ENCODE assay signal across 10 mouse cellular contexts in genomic region chr2:164979749-164980148, GRCm38 (mm10). TPM values are rescaled to one million over a fixed set of nuclear protein-coding genes. Genes with fewer than 3 reads are reported as not detected.
DNase-seq lines count a peak whose midpoint lies in the region; ATAC-seq and TF ChIP-seq lines count a peak whose summit lies in the region.
"Had no signal": no experiment of that assay in that cellular context is flagged by ENCODE, and none has a peak within 500 bp of the region (broad histone marks: within the 10 kb centered on the region; RNA-seq: fewer than 3 reads in every experiment).

No protein-coding gene starts in this region.

- TF ChIP-seq CTCF in liver, postnatal 0 days (IDR thresholded peaks at IDR 0.05; ENCODE audit: low read depth) = no peak

- no peak overlapping the region for H3K9ac ChIP-seq in hindbrain, embryonic 13.5 days
- no peak overlapping the region for H3K9ac ChIP-seq in liver, postnatal 0 days (replicated peaks)
- H3K9ac ChIP-seq: liver, embryonic 13.5 days; stomach, embryonic 15.5 days had no signal

- H3K4me2 ChIP-seq in hindbrain, embryonic 13.5 days = no peak overlapping the region
- no peak overlapping the region for H3K4me2 ChIP-seq in liver, postnatal 0 days (ENCODE audit: low read depth, low read length)
- H3K4me2 ChIP-seq: liver, embryonic 13.5 days; stomach, embryonic 15.5 days had no signal

- H3K27me3 ChIP-seq in hindbrain, embryonic 10.5 days (ENCODE audit: insufficient read depth, poor library complexity, severe bottlenecking) = peaks cover 16% of the 10 kb centered on the region
- H3K27me3 ChIP-seq in hindbrain, embryonic 13.5 days = 0 out of 2 replicates have a peak, but pooled peaks cover 8% of the 10 kb centered on the region
- H3K27me3 ChIP-seq in liver, postnatal 0 days (ENCODE audit: insufficient read depth, low read length) = no peaks in the 10 kb centered on the region

- TF ChIP-seq EP300 in liver, postnatal 0 days (IDR thresholded peaks at IDR 0.05; ENCODE audit: low read depth) = no peak

- H3K36me3 ChIP-seq in hindbrain, embryonic 10.5 days = 0 out of 2 replicates have a peak, but pooled peaks cover 3% of the 10 kb centered on the region
- peaks cover 24% of the 10 kb centered on the region for H3K36me3 ChIP-seq in hindbrain, embryonic 13.5 days
- no peaks in the 10 kb centered on the region for H3K36me3 ChIP-seq in liver, postnatal 0 days (replicated peaks; ENCODE audit: insufficient read depth, low read length)
- H3K36me3 ChIP-seq: liver, embryonic 13.5 days; stomach, embryonic 15.5 days had no signal

- no peak overlapping the region for H3K4me3 ChIP-seq in hindbrain, embryonic 10.5 days
- H3K4me3 ChIP-seq in hindbrain, embryonic 13.5 days = no peak overlapping the region
- no peak overlapping the region for H3K4me3 ChIP-seq in liver, postnatal 0 days (ENCODE audit: low read depth, low read length)
- H3K4me3 ChIP-seq: liver, embryonic 13.5 days; stomach, embryonic 15.5 days had no signal

- ATAC-seq in hindbrain, embryonic 13.5 days (ENCODE audit: low FRiP score) = no peak
- no peak for ATAC-seq in liver, postnatal 0 days

- no peaks in the 10 kb centered on the region for H3K9me3 ChIP-seq in hindbrain, embryonic 10.5 days
- no peaks in the 10 kb centered on the region for H3K9me3 ChIP-seq in hindbrain, embryonic 13.5 days
- H3K9me3 ChIP-seq in liver, postnatal 0 days (ENCODE audit: low read length) = no peaks in the 10 kb centered on the region
- H3K9me3 ChIP-seq: liver, embryonic 13.5 days; stomach, embryonic 15.5 days had no signal

- 27% methylated on average over 7 of the region's 7 CpGs for WGBS in hindbrain, embryonic 10.5 days
- WGBS in hindbrain, embryonic 13.5 days = 23% methylated on average over 7 of the region's 7 CpGs
- 26% methylated on average over 7 of the region's 7 CpGs for WGBS in liver, postnatal 0 days (ENCODE audit: insufficient replicate concordance)

- DNase-seq in hindbrain, embryonic 10.5 days (ENCODE audit: low spot score) = peak; percentile 58
- DNase-seq in CD4-positive helper T cell, adult 2 months (ENCODE audit: low read depth, low spot score) = peak; percentile 45
- DNase-seq in adrenal gland, postnatal 25 days = peak; percentile 60
- peak; percentile 65 for DNase-seq in liver, postnatal 0 days
- DNase-seq in right cerebral cortex, postnatal 14 days = no peak
- no peak for DNase-seq in layer of hippocampus, postnatal 36 days
- DNase-seq in cerebellum, adult 18-20 months = no peak
- DNase-seq: liver, embryonic 13.5 days had no signal

- H3K4me1 ChIP-seq in hindbrain, embryonic 10.5 days (replicated peaks) = peaks cover 19% of the 10 kb centered on the region
- H3K4me1 ChIP-seq in hindbrain, embryonic 13.5 days (replicated peaks) = peaks cover 24% of the 10 kb centered on the region
- H3K4me1 ChIP-seq in liver, postnatal 0 days (ENCODE audit: insufficient read depth) = no peaks in the 10 kb centered on the region
- H3K4me1 ChIP-seq: liver, embryonic 13.5 days; stomach, embryonic 15.5 days had no signal

- H3K27ac ChIP-seq in hindbrain, embryonic 10.5 days = no peak overlapping the region
- no peak overlapping the region for H3K27ac ChIP-seq in hindbrain, embryonic 13.5 days
- H3K27ac ChIP-seq in liver, postnatal 0 days (ENCODE audit: low read depth) = no peak overlapping the region
- H3K27ac ChIP-seq: liver, embryonic 13.5 days; stomach, embryonic 15.5 days had no signal

RNA-seq across cellular contexts. Expression of gene Slc12a5, which starts 19.1 kb away (rescaled TPM):
- polyA plus RNA-seq in hindbrain, embryonic 10.5 days (2016; fragmentation: Nextera tagmentation; extraction: Ambion mirVana) = 3.1 and 5.1 TPM in 2 replicates
- polyA plus RNA-seq in hindbrain, embryonic 13.5 days (2015; fragmentation: Nextera tagmentation; extraction: Ambion mirVana) = 21.4 and 22.1 TPM in 2 replicates
- 7.2 and 10.6 TPM in 2 replicates for total RNA-seq in adrenal gland, postnatal 25 days (2021)
- 0.39 and 0.60 TPM in 2 replicates for polyA plus RNA-seq in liver, postnatal 0 days (2015; fragmentation: Nextera tagmentation; extraction: Ambion mirVana)
- total RNA-seq in layer of hippocampus, postnatal 36 days (2021) = 100 to 1,000 TPM; 398 to 404 TPM

RNA-seq across cellular contexts. Expression of gene Mmp9, which starts 39.2 kb away (rescaled TPM):
- 0.56 and 1.2 TPM in 2 replicates for polyA plus RNA-seq in hindbrain, embryonic 10.5 days (2016; fragmentation: Nextera tagmentation; extraction: Ambion mirVana)
- 23.8 and 25.2 TPM in 2 replicates for polyA plus RNA-seq in hindbrain, embryonic 13.5 days (2015; fragmentation: Nextera tagmentation; extraction: Ambion mirVana)
- 0.33 and 0.43 TPM in 2 replicates for total RNA-seq in adrenal gland, postnatal 25 days (2021)
- 15.8 and 17.2 TPM in 2 replicates for polyA plus RNA-seq in liver, postnatal 0 days (2015; fragmentation: Nextera tagmentation; extraction: Ambion mirVana)
- total RNA-seq in layer of hippocampus, postnatal 36 days (2021) = 1 to 10 TPM; 2.0 to 2.9 TPM

RNA-seq across cellular contexts. Expression of gene Ncoa5, which starts 54.9 kb away (rescaled TPM):
- polyA plus RNA-seq in hindbrain, embryonic 10.5 days (2016; fragmentation: Nextera tagmentation; extraction: Ambion mirVana) = 101 and 102 TPM in 2 replicates
- 119 and 128 TPM in 2 replicates for polyA plus RNA-seq in hindbrain, embryonic 13.5 days (2015; fragmentation: Nextera tagmentation; extraction: Ambion mirVana)
- 34.1 and 46.2 TPM in 2 replicates for total RNA-seq in adrenal gland, postnatal 25 days (2021)
- polyA plus RNA-seq in liver, postnatal 0 days (2015; fragmentation: Nextera tagmentation; extraction: Ambion mirVana) = 7.5 and 8.1 TPM in 2 replicates
- 10 to 100 TPM; 56.8 to 66.3 TPM for total RNA-seq in layer of hippocampus, postnatal 36 days (2021)

Comparison
In these comparisons a context has a peak if more than half of its experiments do, and no peak if none do; other contexts are left out.
1. DNase-seq: peak in hindbrain, embryonic 10.5 days (single experiment), CD4-positive helper T cell, adult 2 months (single experiment), adrenal gland, postnatal 25 days (single experiment) and liver, postnatal 0 days (single experiment); none in right cerebral cortex, postnatal 14 days (single experiment), layer of hippocampus, postnatal 36 days (0 of 2) and cerebellum, adult 18-20 months (0 of 2).
2. RNA of gene Ncoa5, which starts 54.9 kb away (polyA plus RNA-seq): 119 to 128 TPM in hindbrain, embryonic 13.5 days and 101 to 102 TPM in hindbrain, embryonic 10.5 days; 7.5 to 8.1 TPM in liver, postnatal 0 days; every median in the first group is over 10 times any median in the second.